Mouse (Mus musculus) lung, embryonic 15.5 days (tissue): ENCODE results near the gene Tfap2a. TPM values are rescaled to one million over a fixed set of nuclear protein-coding genes. Genes with fewer than 3 reads are reported as not detected.

Experiments used
- ATAC-seq: fragments of 200-750 bp; cut with Nextera tagmentation; 2 replicates; pipeline ENCODE4 v1.8.0; 2017; ENCODE audit warnings: moderate number of reproducible peaks, borderline replicate concordance; ENCODE audit not compliant: low FRiP score, low TSS enrichment; ENCODE audit errors: extremely low read depth
- H3K27ac ChIP-seq: fragments of 300-500 bp; sonication (generic); 2 replicates; pipeline ENCODE4 v1.5.1; 2015; ENCODE audit warnings: moderate library complexity, mild to moderate bottlenecking, inconsistent platforms
- H3K27me3 ChIP-seq: fragments of 300-500 bp; sonication (generic); 2 replicates; pipeline ENCODE4 v1.6.1; 2015; ENCODE audit warnings: inconsistent platforms
- H3K36me3 ChIP-seq: fragments of 300-500 bp; sonication (generic); 2 replicates; pipeline ENCODE4 v1.6.1; 2015; ENCODE audit warnings: inconsistent platforms
- H3K4me1 ChIP-seq: fragments of 300-500 bp; sonication (generic); 2 replicates; pipeline ENCODE4 v1.6.1; 2015; ENCODE audit warnings: inconsistent platforms
- H3K4me2 ChIP-seq: fragments of 300-500 bp; sonication (generic); 2 replicates; pipeline ENCODE4 v1.6.1; 2015; ENCODE audit warnings: inconsistent platforms, mild to moderate bottlenecking, moderate library complexity
- H3K4me3 ChIP-seq: fragments of 300-500 bp; sonication (generic); 2 replicates; pipeline ENCODE4 v1.5.1; 2015; ENCODE audit warnings: mild to moderate bottlenecking, inconsistent platforms
- H3K9ac ChIP-seq: fragments of 300-500 bp; sonication (generic); 2 replicates; pipeline ENCODE4 v1.6.1; 2015; ENCODE audit warnings: inconsistent platforms
- H3K9me3 ChIP-seq: fragments of 300-500 bp; sonication (generic); 2 replicates; pipeline ENCODE4 v1.6.1; 2016; ENCODE audit warnings: inconsistent platforms
- WGBS: fragments of 180-500 bp; shearing (Covaris S2); methylation state at CpG from one replicate; pipeline ENCODE4 v1.1.7; 2015; 5-methylcytosine and 5-hydroxymethylcytosine counted together
- polyA plus RNA-seq: library from polyadenylated mRNA; unstranded; fragments of >200 nt; fragmentation: Nextera tagmentation; extraction: Ambion mirVana; gene quantifications from 2 replicates; pipeline ENCODE4 v1.2.1, GENCODE M21; 2015

Gene Tfap2a
- polyA plus RNA-seq, 1 experiment from 2014 or later = 0.20 TPM

GRCm38 (mm10) chr13:40732816-40733541 is 5.2 kb downstream of the Tfap2a start:
- peaks cover 36% of the 10 kb centered on the region for H3K4me1 ChIP-seq

GRCm38 (mm10) chr13:40732085-40732484 is 6.1 kb downstream of the Tfap2a start:
- peaks cover 96% of the 10 kb centered on the region for H3K27me3 ChIP-seq
- no peak for ATAC-seq
- H3K9me3 ChIP-seq = no peaks in the 10 kb centered on the region
- H3K4me3 ChIP-seq = peak overlapping the region; percentile 44; the same call in 1 of the 2 replicates
- H3K27ac ChIP-seq = no peak overlapping the region
- no peaks in the 10 kb centered on the region for H3K36me3 ChIP-seq
- peak overlapping the region; percentile 89; the same call in 1 of the 2 replicates for H3K4me2 ChIP-seq
- no peak overlapping the region for H3K9ac ChIP-seq
- WGBS = 2% methylated on average over 11 of the region's 11 CpGs
- peaks cover 36% of the 10 kb centered on the region for H3K4me1 ChIP-seq

More at GRCm38 (mm10) chr13:40732816-40733541, 5.2 kb downstream of the Tfap2a start:
- Histone ChIP-seq H3K27ac (no peak overlapping the region), H3K36me3 (no peaks in the 10 kb centered on the region), H3K9ac (no peak overlapping the region), H3K4me2 (peak overlapping the region; percentile 59), H3K4me3 (peak overlapping the region; percentile 30), H3K27me3 (peaks cover 98% of the 10 kb centered on the region), H3K9me3 (no peaks in the 10 kb centered on the region)
- 3% methylated on average over 30 of the region's 30 CpGs for WGBS
- no peak for ATAC-seq

- Histone ChIP-seq H3K36me3 (no peaks in the 10 kb centered on the region), H3K27ac (no peak overlapping the region), H3K4me1 (peaks cover 36% of the 10 kb centered on the region), H3K9me3 (no peaks in the 10 kb centered on the region), H3K27me3 (peaks cover 95% of the 10 kb centered on the region), H3K4me2 (peak overlapping the region; percentile 89), H3K4me3 (peak overlapping the region; percentile 44), H3K9ac (peak overlapping the region; percentile 40)
- peak; percentile 70; the same call in 1 of the 2 replicates for ATAC-seq
- under 1% methylated on average over 63 of the region's 74 CpGs for WGBS
Observed at GRCm38 (mm10) chr13:40731179-40731841, 6.9 kb downstream of the Tfap2a start.

GRCm38 (mm10) chr13:40730651-40731178 is 7.5 kb downstream of the Tfap2a start:
- Histone ChIP-seq H3K4me3 (peak overlapping the region; percentile 44), H3K9ac (peak overlapping the region; percentile 40; the same call in 1 of the 2 replicates), H3K4me2 (peak overlapping the region; percentile 89), H3K36me3 (no peaks in the 10 kb centered on the region), H3K9me3 (no peaks in the 10 kb centered on the region), H3K27me3 (peaks cover 94% of the 10 kb centered on the region), H3K4me1 (peaks cover 36% of the 10 kb centered on the region), H3K27ac (no peak overlapping the region)
- under 1% methylated on average over 34 of the region's 41 CpGs for WGBS
- ATAC-seq = peak; percentile 24; the same call in 1 of the 2 replicates

- no peak for ATAC-seq
- no peak overlapping the region for H3K9ac ChIP-seq
- H3K4me1 ChIP-seq = peaks cover 36% of the 10 kb centered on the region
- peaks cover 94% of the 10 kb centered on the region for H3K27me3 ChIP-seq
- no peak overlapping the region for H3K27ac ChIP-seq
- H3K4me2 ChIP-seq = peak overlapping the region; percentile 89
- no peaks in the 10 kb centered on the region for H3K36me3 ChIP-seq
- under 1% methylated on average over 52 of the region's 52 CpGs for WGBS
- H3K9me3 ChIP-seq = no peaks in the 10 kb centered on the region
- H3K4me3 ChIP-seq = peak overlapping the region; percentile 23
Observed at GRCm38 (mm10) chr13:40729592-40730431, 8.4 kb downstream of the Tfap2a start.

- no peaks in the 10 kb centered on the region for H3K36me3 ChIP-seq
- H3K9ac ChIP-seq = no peak overlapping the region
- no peak overlapping the region for H3K4me3 ChIP-seq
- no peak overlapping the region for H3K27ac ChIP-seq
- H3K9me3 ChIP-seq = no peaks in the 10 kb centered on the region
- H3K4me1 ChIP-seq = peaks cover 33% of the 10 kb centered on the region
- ATAC-seq = no peak
- H3K27me3 ChIP-seq = peaks cover 94% of the 10 kb centered on the region
- 2% methylated on average over 13 of the region's 13 CpGs for whole genome bisulfite sequencing
- H3K4me2 ChIP-seq = peak overlapping the region; percentile 89; the same call in 1 of the 2 replicates
Observed at GRCm38 (mm10) chr13:40729037-40729436, 9.1 kb downstream of the Tfap2a start.

- no peaks in the 10 kb centered on the region for H3K36me3 ChIP-seq
- H3K4me3 ChIP-seq = no peak overlapping the region
- no peak for ATAC-seq
- WGBS = 2% methylated on average over 15 of the region's 15 CpGs
- peaks cover 94% of the 10 kb centered on the region for H3K27me3 ChIP-seq
- no peak overlapping the region for H3K9ac ChIP-seq
- no peak overlapping the region for H3K4me2 ChIP-seq
- H3K4me1 ChIP-seq = peaks cover 29% of the 10 kb centered on the region
- H3K9me3 ChIP-seq = no peaks in the 10 kb centered on the region
- no peak overlapping the region for H3K27ac ChIP-seq
Observed at GRCm38 (mm10) chr13:40728626-40728990, 9.6 kb downstream of the Tfap2a start.

- Histone ChIP-seq H3K9ac (no peak overlapping the region), H3K9me3 (no peaks in the 10 kb centered on the region), H3K4me2 (no peak overlapping the region), H3K36me3 (no peaks in the 10 kb centered on the region), H3K4me1 (peaks cover 28% of the 10 kb centered on the region), H3K27ac (no peak overlapping the region), H3K4me3 (no peak overlapping the region), H3K27me3 (peaks cover 94% of the 10 kb centered on the region)
- ATAC-seq = no peak
- WGBS = 2% methylated on average over 42 of the region's 42 CpGs
Observed at GRCm38 (mm10) chr13:40727731-40728625, 10.2 kb downstream of the Tfap2a start.

- 7% methylated on average over 7 of the region's 7 CpGs for WGBS
- no peak overlapping the region for H3K4me3 ChIP-seq
- no peak overlapping the region for H3K9ac ChIP-seq
- peaks cover 86% of the 10 kb centered on the region for H3K27me3 ChIP-seq
- no peak for ATAC-seq
- H3K4me1 ChIP-seq = peaks cover 10% of the 10 kb centered on the region
- H3K27ac ChIP-seq = no peak overlapping the region
- H3K4me2 ChIP-seq = no peak overlapping the region
- no peaks in the 10 kb centered on the region for H3K9me3 ChIP-seq
- H3K36me3 ChIP-seq = no peaks in the 10 kb centered on the region
Observed at GRCm38 (mm10) chr13:40725924-40726323, 12.3 kb downstream of the Tfap2a start.

GRCm38 (mm10) chr13:40723598-40723920 is 14.6 kb downstream of the Tfap2a start:
- H3K27ac ChIP-seq = no peak overlapping the region
- H3K4me3 ChIP-seq = peak overlapping the region; percentile 53
- H3K27me3 ChIP-seq = peaks cover 88% of the 10 kb centered on the region
- no peak for ATAC-seq
- 13% methylated on average over 5 of the region's 5 CpGs for WGBS
- H3K36me3 ChIP-seq = no peaks in the 10 kb centered on the region
- H3K9me3 ChIP-seq = no peaks in the 10 kb centered on the region
- H3K4me1 ChIP-seq = peaks cover 5% of the 10 kb centered on the region
- H3K4me2 ChIP-seq = peak overlapping the region; percentile 88
- no peak overlapping the region for H3K9ac ChIP-seq
